Mouse (Mus musculus) liver, embryonic 14 days (tissue): Measurements from ENCODE around the gene Dynlt3. TPM values are rescaled to one million over a fixed set of nuclear protein-coding genes. Genes with fewer than 3 reads are reported as not detected.

Experiments
- polyA plus RNA-seq: library from polyadenylated mRNA; depleted of rRNA; stranded (reverse); fragments of >200 nt; gene quantifications from 2 replicates; pipeline ENCODE4 v1.2.3, GENCODE M21; 2012; rRNA removed

The Dynlt3 gene
- 15.2 and 15.3 TPM in 2 replicates for polyA plus RNA-seq

GRCm38 (mm10) chrX:9662391-9663111 lies at the start of gene Dynlt3:
Gene Dynlt3, minus strand, starts transcription at chrX:9663003.

Other genes starting within 250 kb of the Dynlt3 start
- 2.6 and 4.0 TPM in 2 replicates for gene Cybb, start 175.2 kb downstream of the Dynlt3 start, polyA plus RNA-seq
- not detected in 2 replicates for gene H2al1o, start 90.6 kb downstream of the Dynlt3 start, polyA plus RNA-seq
- gene Hypm, start 183.9 kb upstream of the Dynlt3 start, polyA plus RNA-seq: 0.05 and 0.07 TPM in 2 replicates
- 0.06 TPM in 1 of 2 replicates, not detected in the other for gene H2al3, start 186.7 kb upstream of the Dynlt3 start, polyA plus RNA-seq
- 0.50 and 0.63 TPM in 2 replicates for gene Sytl5, start 222.6 kb upstream of the Dynlt3 start, polyA plus RNA-seq